Mouse (Mus musculus) spleen, postnatal 10 days (tissue): Measurements from ENCODE around the gene Ccdc88c.

Experiments used
- DNase-seq, 2 experiments: peaks; one replicate each; pipeline ENCODE4 v3.0.0; 2021 to 2022; ENCODE audit warnings: low spot score in 2 of 2

Ccdc88c gene

GRCm38 (mm10) chr12:100931653-100932052 is 97.2 kb downstream of the Ccdc88c start:
- no peak for DNase-seq

GRCm38 (mm10) chr12:100928286-100928685 is 100.6 kb downstream of the Ccdc88c start:
- no peak for DNase-seq

- DNase-seq = peak; percentile 36 to 63
Measured at GRCm38 (mm10) chr12:100925644-100926619, 102.9 kb downstream of the Ccdc88c start.

- DNase-seq = peak in 1 of 2 experiments; percentile 37
Measured at GRCm38 (mm10) chr12:100924646-100925339, 104.1 kb downstream of the Ccdc88c start.

GRCm38 (mm10) chr12:100910731-100911130 is 118.1 kb downstream of the Ccdc88c start:
- no peak for DNase-seq

GRCm38 (mm10) chr12:100909765-100910164 is 119.1 kb downstream of the Ccdc88c start:
- no peak for DNase-seq

GRCm38 (mm10) chr12:100908298-100909034 is 120.4 kb downstream of the Ccdc88c start:
- DNase-seq = no peak

GRCm38 (mm10) chr12:100907598-100908297 is 121.1 kb downstream of the Ccdc88c start, which contains the start of gene Gpr68:
TSS of gene Gpr68 (minus strand) at chr12:100908198.
- DNase-seq = no peak

- no peak for DNase-seq
Measured at GRCm38 (mm10) chr12:100906861-100907260, 122.0 kb downstream of the Ccdc88c start.

GRCm38 (mm10) chr12:100903761-100904160 is 125.1 kb downstream of the Ccdc88c start:
- peak in 1 of 2 experiments; percentile 40 for DNase-seq

- no peak for DNase-seq
Measured at GRCm38 (mm10) chr12:100901386-100901785, 127.5 kb downstream of the Ccdc88c start.

GRCm38 (mm10) chr12:100900901-100901300 is 128.0 kb downstream of the Ccdc88c start:
- DNase-seq = no peak

- DNase-seq = no peak
Measured at GRCm38 (mm10) chr12:100899111-100899640, 129.7 kb downstream of the Ccdc88c start.

- DNase-seq = no peak
Measured at GRCm38 (mm10) chr12:100897736-100898650, 130.9 kb downstream of the Ccdc88c start.

GRCm38 (mm10) chr12:100896661-100897060 is 132.2 kb downstream of the Ccdc88c start:
- no peak for DNase-seq

GRCm38 (mm10) chr12:100895504-100895903 is 133.4 kb downstream of the Ccdc88c start:
- DNase-seq = no peak

- no peak for DNase-seq
Measured at GRCm38 (mm10) chr12:100890548-100890947, 138.3 kb downstream of the Ccdc88c start.

- DNase-seq = no peak
Measured at GRCm38 (mm10) chr12:100887801-100888258, 141.0 kb downstream of the Ccdc88c start.

- no peak for DNase-seq
Measured at GRCm38 (mm10) chr12:100886877-100887276, 142.0 kb downstream of the Ccdc88c start.

- DNase-seq = no peak
Measured at GRCm38 (mm10) chr12:100885585-100885984, 143.3 kb downstream of the Ccdc88c start.
